ENCODE assay signal across 26 mouse cellular contexts in genomic region chr1:64576732-64577131, GRCm38 (mm10).
"Had no signal": no experiment of that assay in that cellular context is flagged by ENCODE, and none has a peak within 500 bp of the region (broad histone marks: within the 10 kb centered on the region; RNA-seq: fewer than 3 reads in every experiment).

No protein-coding gene starts in this region.

- H3K9me3 ChIP-seq: heart, embryonic 10.5 days; heart, embryonic 12.5 days; hindbrain, embryonic 10.5 days; hindbrain, embryonic 12.5 days; intestine, embryonic 15.5 days; limb, embryonic 10.5 days; limb, embryonic 12.5 days; liver, embryonic 13.5 days had no signal

- ATAC-seq: hindbrain, embryonic 16.5 days; inflammation-experienced regulatory T-cells, adult 6 months; intestine, embryonic 15.5 days; intestine, postnatal 0 days had no signal

- H3K4me1 ChIP-seq: heart, embryonic 10.5 days; heart, embryonic 12.5 days; hindbrain, embryonic 10.5 days; hindbrain, embryonic 12.5 days; intestine, embryonic 15.5 days; limb, embryonic 10.5 days; limb, embryonic 12.5 days; liver, embryonic 13.5 days had no signal

- DNase-seq: gastrocnemius, adult 2 months; gastrocnemius, postnatal 10 days; gastrocnemius, postnatal 25 days; heart, adult 18-20 months; heart, postnatal 10 days; heart, postnatal 4 days; kidney, adult 18-20 months; kidney, adult 8-10 months; kidney, postnatal 10 days; kidney, postnatal 25 days; kidney, postnatal 4 days; liver; liver, embryonic 13.5 days had no signal

- H3K9ac ChIP-seq: heart, embryonic 12.5 days; hindbrain, embryonic 12.5 days; hindbrain, embryonic 14.5 days; intestine, embryonic 15.5 days; limb, embryonic 12.5 days; liver, embryonic 13.5 days had no signal

- H3K27ac ChIP-seq: heart, embryonic 10.5 days; hindbrain, embryonic 10.5 days; hindbrain, embryonic 12.5 days; hindbrain, embryonic 14.5 days; intestine, embryonic 15.5 days; layer of hippocampus, adult 2 months; left cerebral cortex, adult 2 months; limb, embryonic 10.5 days; limb, embryonic 12.5 days; liver, embryonic 13.5 days had no signal

- H3K27me3 ChIP-seq: heart, embryonic 12.5 days; hindbrain, embryonic 12.5 days; intestine, embryonic 15.5 days; limb, embryonic 12.5 days; liver, embryonic 13.5 days had no signal

- H3K4me3 ChIP-seq: gastrocnemius, adult 2 months; heart, embryonic 10.5 days; heart, embryonic 12.5 days; hindbrain, embryonic 10.5 days; hindbrain, embryonic 12.5 days; intestine, embryonic 15.5 days; layer of hippocampus, adult 2 months; left cerebral cortex, adult 2 months; limb, embryonic 10.5 days; limb, embryonic 12.5 days; liver, embryonic 13.5 days had no signal
